Mouse (Mus musculus): ENCODE data around the gene Oscp1. TPM values are rescaled to one million over a fixed set of nuclear protein-coding genes. Genes with fewer than 3 reads are reported as not detected.

Oscp1 gene
- polyA plus RNA-seq, 1 experiment: 0.46 TPM

DNA sequence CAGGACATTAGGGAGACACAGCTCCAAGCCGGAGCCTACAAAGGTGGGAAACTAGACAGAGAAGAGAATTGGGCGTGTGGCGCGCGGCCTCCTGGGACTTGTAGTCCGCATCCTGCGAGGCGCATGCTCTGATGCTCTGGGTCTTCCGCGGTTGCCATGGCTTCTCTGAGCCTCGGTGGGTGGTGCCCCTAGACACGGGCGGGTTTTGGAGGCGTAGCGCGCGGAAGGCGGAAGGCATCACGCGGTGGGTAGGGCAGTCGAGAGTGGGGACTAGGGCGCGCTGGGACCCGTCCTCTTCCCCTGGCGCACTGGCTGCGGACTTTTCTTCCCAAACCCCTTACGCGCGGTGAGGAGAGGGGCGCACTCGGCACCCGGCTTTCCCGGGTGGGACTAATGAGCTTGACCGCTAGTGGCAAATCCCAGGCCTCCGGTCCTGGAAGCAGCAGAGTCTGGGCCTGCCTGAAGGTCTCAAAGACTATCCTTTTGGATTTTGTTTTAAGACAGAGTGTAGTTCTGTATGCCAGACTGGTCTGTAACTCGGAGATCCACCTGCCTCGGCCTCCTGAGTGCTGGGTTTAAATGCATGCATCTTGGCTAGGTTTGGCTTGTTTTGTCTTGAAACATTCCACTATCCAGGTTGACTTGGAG is 38.2 kb downstream of the Oscp1 start, which contains the start of gene Lsm10:
Lsm10 (plus strand) TSS at position 160 of the 648 bp plus-strand sequence.
- DNase-seq (ENCODE audit: low read depth in 1 of 2, low spot score in 2 of 2): peak; percentile 93 to 94
- TF ChIP-seq POLR2A (IDR thresholded peaks at IDR 0.05; ENCODE audit: low read depth, low read length) (peak; percentile 84), CTCF (IDR thresholded peaks at IDR 0.05; ENCODE audit: extremely low read depth, insufficient read depth, insufficient read length, insufficient replicate concordance) (no peak)
- WGBS: 1% methylated on average over 35 of the region's 37 CpGs
- no peaks in the 10 kb centered on the region for H3K36me3 ChIP-seq (ENCODE audit: control insufficient read depth, insufficient read depth, low read length)
- H3K27me3 ChIP-seq (ENCODE audit: control insufficient read depth, insufficient read depth, low read length): no peaks in the 10 kb centered on the region
- peak within 1 kb of the TSS; percentile 74 for H3K4me3 ChIP-seq (ENCODE audit: extremely low read depth, insufficient read depth, insufficient read length)
- peak within 1 kb of the TSS; percentile 70 for H3K27ac ChIP-seq (ENCODE audit: insufficient read depth, low read length)
- peaks cover 5% of the 10 kb centered on the region; the same call in 1 of the 2 replicates for H3K4me1 ChIP-seq (ENCODE audit: control insufficient read depth, insufficient read depth, insufficient read length)

DNA sequence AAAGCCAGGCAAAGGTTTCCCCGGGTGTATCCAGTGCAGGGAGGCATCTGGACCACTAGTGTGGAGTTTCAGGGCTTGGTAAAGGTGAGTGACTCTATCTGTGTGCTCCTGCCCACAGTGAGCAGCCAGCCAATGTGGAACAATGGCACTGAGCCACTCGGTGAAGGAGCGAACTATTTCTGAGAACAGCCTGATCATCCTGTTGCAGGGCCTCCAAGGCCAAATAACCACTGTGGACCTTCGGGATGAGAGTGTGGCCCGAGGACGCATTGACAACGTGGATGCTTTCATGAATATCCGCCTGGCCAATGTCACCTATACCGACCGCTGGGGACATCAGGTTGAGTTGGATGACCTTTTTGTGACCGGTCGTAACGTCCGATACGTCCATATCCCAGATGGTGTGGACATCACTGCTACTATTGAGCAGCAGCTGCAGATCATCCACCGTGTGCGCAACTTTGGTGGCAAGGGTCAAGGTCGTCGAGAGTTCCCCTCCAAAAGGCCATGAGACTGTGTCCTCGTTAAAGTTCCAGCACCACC is 39.4 kb downstream of the Oscp1 start:
- peaks cover 5% of the 10 kb centered on the region; the same call in 1 of the 2 replicates for H3K4me1 ChIP-seq (ENCODE audit: control insufficient read depth, insufficient read depth, insufficient read length)
- TF ChIP-seq CTCF (IDR thresholded peaks at IDR 0.05; ENCODE audit: extremely low read depth, insufficient read depth, insufficient read length, insufficient replicate concordance) (no peak), POLR2A (IDR thresholded peaks at IDR 0.05; ENCODE audit: low read depth, low read length) (no peak)
- no peak overlapping the region for H3K27ac ChIP-seq (ENCODE audit: insufficient read depth, low read length)
- H3K4me3 ChIP-seq (ENCODE audit: extremely low read depth, insufficient read depth, insufficient read length): no peak overlapping the region
- no peaks in the 10 kb centered on the region for H3K27me3 ChIP-seq (ENCODE audit: control insufficient read depth, insufficient read depth, low read length)
- no peaks in the 10 kb centered on the region for H3K36me3 ChIP-seq (ENCODE audit: control insufficient read depth, insufficient read depth, low read length)
- WGBS: 93% methylated on average over 20 of the region's 20 CpGs
- DNase-seq (ENCODE audit: low read depth in 1 of 2, low spot score in 2 of 2): no peak

DNA sequence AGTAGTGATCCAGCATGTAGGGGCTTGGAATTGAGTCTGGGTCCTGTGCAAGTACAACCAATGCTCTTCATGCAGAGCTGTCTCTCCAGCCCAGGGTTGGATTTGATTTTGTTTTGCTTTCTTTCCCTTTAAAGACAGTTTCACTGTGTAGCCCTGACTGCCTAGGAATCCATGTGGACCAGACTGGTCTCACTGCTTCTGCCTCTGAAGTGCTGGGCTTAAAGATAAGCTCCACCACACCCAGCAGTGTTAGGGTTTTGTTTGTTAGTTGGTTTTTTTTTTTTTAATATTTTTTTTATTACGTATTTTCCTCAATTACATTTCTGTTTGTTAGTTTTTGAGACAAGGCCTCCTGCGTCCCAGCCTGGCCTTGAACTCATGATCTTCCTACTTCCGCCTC is 41.0 kb downstream of the Oscp1 start:
- Histone ChIP-seq H3K4me3 (ENCODE audit: extremely low read depth, insufficient read depth, insufficient read length) (no peak overlapping the region), H3K27ac (ENCODE audit: insufficient read depth, low read length) (no peak overlapping the region), H3K27me3 (ENCODE audit: control insufficient read depth, insufficient read depth, low read length) (no peaks in the 10 kb centered on the region), H3K4me1 (ENCODE audit: control insufficient read depth, insufficient read depth, insufficient read length) (peaks cover 5% of the 10 kb centered on the region; the same call in 1 of the 2 replicates), H3K36me3 (ENCODE audit: control insufficient read depth, insufficient read depth, low read length) (no peaks in the 10 kb centered on the region)
- WGBS: 88% methylated on average over 3 of the region's 3 CpGs
- TF ChIP-seq POLR2A (IDR thresholded peaks at IDR 0.05; ENCODE audit: low read depth, low read length): no peak
- no peak for TF ChIP-seq CTCF (IDR thresholded peaks at IDR 0.05; ENCODE audit: extremely low read depth, insufficient read depth, insufficient read length, insufficient replicate concordance)
- DNase-seq (ENCODE audit: low read depth in 1 of 2, low spot score in 2 of 2): no peak

DNA sequence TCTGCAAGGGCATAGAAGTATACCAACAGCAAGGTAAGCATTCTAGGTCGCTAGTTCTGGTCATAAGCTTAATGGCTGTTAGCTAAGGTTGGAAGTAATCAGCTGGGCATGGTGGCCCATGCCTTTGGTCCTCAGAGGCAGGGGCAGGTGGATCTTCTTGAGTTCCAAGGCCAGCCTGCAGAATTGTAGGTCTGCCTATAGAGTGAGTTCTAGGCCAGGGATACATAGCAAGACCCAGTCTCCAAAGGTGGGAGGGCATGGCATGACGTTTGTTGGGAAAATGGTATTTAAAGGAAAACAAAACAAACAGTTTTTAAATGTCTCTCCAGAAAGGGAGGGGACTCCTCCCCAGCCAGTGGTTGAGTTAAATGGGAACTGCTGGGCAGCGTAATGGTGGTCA is 42.4 kb downstream of the Oscp1 start:
- Histone ChIP-seq H3K36me3 (ENCODE audit: control insufficient read depth, insufficient read depth, low read length) (no peaks in the 10 kb centered on the region), H3K4me3 (ENCODE audit: extremely low read depth, insufficient read depth, insufficient read length) (no peak overlapping the region), H3K4me1 (ENCODE audit: control insufficient read depth, insufficient read depth, insufficient read length) (peaks cover 6% of the 10 kb centered on the region; the same call in 1 of the 2 replicates), H3K27me3 (ENCODE audit: control insufficient read depth, insufficient read depth, low read length) (no peaks in the 10 kb centered on the region), H3K27ac (ENCODE audit: insufficient read depth, low read length) (no peak overlapping the region)
- no peak for DNase-seq (ENCODE audit: low read depth in 1 of 2, low spot score in 2 of 2)
- TF ChIP-seq CTCF (IDR thresholded peaks at IDR 0.05; ENCODE audit: extremely low read depth, insufficient read depth, insufficient read length, insufficient replicate concordance): no peak
- TF ChIP-seq POLR2A (IDR thresholded peaks at IDR 0.05; ENCODE audit: low read depth, low read length): no peak
- 92% methylated on average over 3 of the region's 3 CpGs for WGBS

DNA sequence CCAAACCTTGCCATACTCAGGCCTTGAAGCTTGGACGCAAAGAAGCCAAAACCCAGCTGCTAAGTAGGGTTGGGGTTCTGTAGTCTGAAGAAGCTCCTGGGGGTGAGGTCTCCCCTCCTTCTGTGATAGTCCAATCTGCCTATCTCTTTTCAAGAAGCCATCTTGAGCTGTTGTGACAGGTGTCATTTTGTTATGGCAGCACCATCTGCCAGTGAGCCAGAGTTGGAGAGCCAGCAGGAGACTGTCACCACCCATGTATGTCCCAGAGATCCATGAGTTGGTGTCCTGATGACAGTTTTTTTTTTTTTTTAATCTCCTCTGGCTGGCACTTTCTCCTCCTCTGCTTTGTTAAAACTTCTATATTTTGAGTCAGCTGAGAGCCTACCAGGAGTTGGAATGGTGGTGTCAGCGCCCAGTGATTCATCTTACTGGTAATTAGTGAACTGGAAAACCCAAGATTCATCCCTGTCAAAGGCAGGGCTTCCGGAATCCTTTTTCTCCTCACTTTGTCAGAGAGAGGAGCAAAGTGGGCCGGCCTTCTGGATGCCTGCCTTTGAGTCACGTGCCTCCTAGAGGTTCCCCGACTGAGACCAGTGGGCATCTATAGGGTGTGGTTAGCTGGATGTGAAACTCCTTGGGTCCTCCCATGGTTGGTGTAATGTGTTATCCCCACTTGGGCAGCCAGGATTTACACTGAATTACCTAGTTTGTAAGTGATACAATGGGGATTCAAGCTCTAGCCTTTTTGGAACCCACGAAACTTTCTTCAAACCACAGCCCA is 43.9 kb downstream of the Oscp1 start:
- no peak for DNase-seq (ENCODE audit: low read depth in 1 of 2, low spot score in 2 of 2)
- no peaks in the 10 kb centered on the region for H3K36me3 ChIP-seq (ENCODE audit: control insufficient read depth, insufficient read depth, low read length)
- peak overlapping the region; percentile 69; the same call in 1 of the 2 replicates for H3K27ac ChIP-seq (ENCODE audit: insufficient read depth, low read length)
- WGBS: 71% methylated on average over 7 of the region's 7 CpGs
- no peak overlapping the region for H3K4me3 ChIP-seq (ENCODE audit: extremely low read depth, insufficient read depth, insufficient read length)
- H3K27me3 ChIP-seq (ENCODE audit: control insufficient read depth, insufficient read depth, low read length): no peaks in the 10 kb centered on the region
- peaks cover 5% of the 10 kb centered on the region; the same call in 1 of the 2 replicates for H3K4me1 ChIP-seq (ENCODE audit: control insufficient read depth, insufficient read depth, insufficient read length)
- TF ChIP-seq POLR2A (IDR thresholded peaks at IDR 0.05; ENCODE audit: low read depth, low read length) (no peak), CTCF (IDR thresholded peaks at IDR 0.05; ENCODE audit: extremely low read depth, insufficient read depth, insufficient read length, insufficient replicate concordance) (no peak)

DNA sequence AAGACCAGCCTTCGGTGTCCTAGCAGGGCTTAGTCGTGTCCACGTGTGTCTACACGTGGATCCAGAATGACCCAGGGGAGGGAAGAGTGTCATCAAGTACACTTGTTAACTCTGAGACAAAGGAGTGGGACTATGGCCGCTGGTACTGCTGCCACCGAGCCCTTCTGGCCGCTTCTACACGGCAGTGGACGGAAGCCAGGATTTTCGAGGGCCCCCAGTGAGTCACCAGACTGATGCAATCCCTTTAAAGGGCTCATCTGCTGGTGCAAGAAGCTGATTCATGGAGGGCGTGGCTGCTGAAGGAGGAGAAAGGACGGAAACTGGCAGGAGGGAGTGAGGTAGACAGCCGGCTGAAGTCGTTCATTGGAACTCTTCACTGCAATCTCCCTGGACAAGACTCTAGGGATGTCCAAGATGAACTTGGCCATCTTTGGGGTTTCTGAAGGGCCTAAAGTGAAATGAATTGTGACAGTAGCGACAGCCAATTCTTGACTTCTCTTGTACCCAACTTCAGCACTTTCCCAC is 44.8 kb downstream of the Oscp1 start:
- 2% methylated on average over 15 of the region's 15 CpGs for WGBS
- Histone ChIP-seq H3K4me3 (ENCODE audit: extremely low read depth, insufficient read depth, insufficient read length) (peak overlapping the region; percentile 56), H3K4me1 (ENCODE audit: control insufficient read depth, insufficient read depth, insufficient read length) (peaks cover 3% of the 10 kb centered on the region; the same call in 1 of the 2 replicates), H3K27me3 (ENCODE audit: control insufficient read depth, insufficient read depth, low read length) (no peaks in the 10 kb centered on the region), H3K27ac (ENCODE audit: insufficient read depth, low read length) (peak overlapping the region; percentile 69), H3K36me3 (ENCODE audit: control insufficient read depth, insufficient read depth, low read length) (no peaks in the 10 kb centered on the region)
- TF ChIP-seq CTCF (IDR thresholded peaks at IDR 0.05; ENCODE audit: extremely low read depth, insufficient read depth, insufficient read length, insufficient replicate concordance) (no peak), POLR2A (IDR thresholded peaks at IDR 0.05; ENCODE audit: low read depth, low read length) (no peak)
- DNase-seq (ENCODE audit: low read depth in 1 of 2, low spot score in 2 of 2): peak in 1 of 2 experiments; percentile 52
